Mouse (Mus musculus): ENCODE results near the gene Wnt5b.

Gene Wnt5b

GRCm38 (mm10) chr6:119543803-119544517 lies at the start of gene Wnt5b:
Wnt5b (minus strand) TSS chr6:119544347.
- DNase-seq (ENCODE audit: low spot score in 2 of 2), result no peak

GRCm38 (mm10) chr6:119590872-119591271 lies 46.7 kb upstream of the Wnt5b start:
- no peak for DNase-seq (ENCODE audit: low spot score in 2 of 2)

- DNase-seq (ENCODE audit: low spot score in 2 of 2), result no peak
Measured at GRCm38 (mm10) chr6:119587897-119588296, 43.8 kb upstream of the Wnt5b start.

- no peak for DNase-seq (ENCODE audit: low spot score in 2 of 2)
Measured at GRCm38 (mm10) chr6:119587454-119587853, 43.3 kb upstream of the Wnt5b start.

GRCm38 (mm10) chr6:119585652-119586375 lies 41.7 kb upstream of the Wnt5b start:
- DNase-seq (ENCODE audit: low spot score in 2 of 2), result peak in 1 of 2 experiments; percentile 50

GRCm38 (mm10) chr6:119584061-119584460 lies 39.9 kb upstream of the Wnt5b start:
- DNase-seq (ENCODE audit: low spot score in 2 of 2), result no peak

- no peak for DNase-seq (ENCODE audit: low spot score in 2 of 2)
Measured at GRCm38 (mm10) chr6:119583165-119583564, 39.0 kb upstream of the Wnt5b start.

- no peak for DNase-seq (ENCODE audit: low spot score in 2 of 2)
Measured at GRCm38 (mm10) chr6:119576706-119577105, 32.6 kb upstream of the Wnt5b start.

- DNase-seq (ENCODE audit: low spot score in 2 of 2), result no peak
Measured at GRCm38 (mm10) chr6:119575331-119575730, 31.2 kb upstream of the Wnt5b start.

GRCm38 (mm10) chr6:119572296-119572695 lies 28.1 kb upstream of the Wnt5b start:
- no peak for DNase-seq (ENCODE audit: low spot score in 2 of 2)

GRCm38 (mm10) chr6:119570797-119571196 lies 26.6 kb upstream of the Wnt5b start:
- no peak for DNase-seq (ENCODE audit: low spot score in 2 of 2)

GRCm38 (mm10) chr6:119568339-119568738 lies 24.2 kb upstream of the Wnt5b start:
- no peak for DNase-seq (ENCODE audit: low spot score in 2 of 2)

GRCm38 (mm10) chr6:119565451-119566379 lies 21.6 kb upstream of the Wnt5b start:
- no peak for DNase-seq (ENCODE audit: low spot score in 2 of 2)

- DNase-seq (ENCODE audit: low spot score in 2 of 2), result no peak
Measured at GRCm38 (mm10) chr6:119562558-119562957, 18.4 kb upstream of the Wnt5b start.

GRCm38 (mm10) chr6:119558855-119559254 lies 14.7 kb upstream of the Wnt5b start:
- no peak for DNase-seq (ENCODE audit: low spot score in 2 of 2)

GRCm38 (mm10) chr6:119554439-119554838 lies 10.3 kb upstream of the Wnt5b start:
- no peak for DNase-seq (ENCODE audit: low spot score in 2 of 2)

- DNase-seq (ENCODE audit: low spot score in 2 of 2), result no peak
Measured at GRCm38 (mm10) chr6:119544518-119544864, 344 bp upstream of the Wnt5b start.

- DNase-seq (ENCODE audit: low spot score in 2 of 2), result no peak
Measured at GRCm38 (mm10) chr6:119543456-119543802, 718 bp downstream of the Wnt5b start.

GRCm38 (mm10) chr6:119535867-119536266 lies 8.3 kb downstream of the Wnt5b start:
- no peak for DNase-seq (ENCODE audit: low spot score in 2 of 2)

- DNase-seq (ENCODE audit: low spot score in 2 of 2), result no peak
Measured at GRCm38 (mm10) chr6:119533170-119533709, 10.9 kb downstream of the Wnt5b start.

- no peak for DNase-seq (ENCODE audit: low spot score in 2 of 2)
Measured at GRCm38 (mm10) chr6:119529659-119530058, 14.5 kb downstream of the Wnt5b start.

GRCm38 (mm10) chr6:119526498-119526897 lies 17.6 kb downstream of the Wnt5b start:
- DNase-seq (ENCODE audit: low spot score in 2 of 2), result no peak
